Mouse (Mus musculus) kidney, postnatal 0 days (tissue): ENCODE results near the gene Iqcc. TPM values are rescaled to one million over a fixed set of nuclear protein-coding genes. Genes with fewer than 3 reads are reported as not detected.

Source experiments
- ATAC-seq: fragments of 200-750 bp; cut with Nextera tagmentation; replicated peaks from 2 replicates; pipeline ENCODE4 v1.8.0; 2017; ENCODE audit warnings: low read depth, moderate number of reproducible peaks, moderate TSS enrichment, moderate library complexity; ENCODE audit not compliant: low FRiP score
- DNase-seq: peaks from one replicate; pipeline ENCODE4 v3.0.0-alpha.2; 2016; ENCODE audit warnings: low spot score
- H3K27ac ChIP-seq: fragments of 300-500 bp; sonication (generic); 2 replicates; pipeline ENCODE4 v1.5.1; 2014; ENCODE audit warnings: mild to moderate bottlenecking
- H3K27me3 ChIP-seq: fragments of 300-500 bp; sonication (generic); 2 replicates; pipeline ENCODE4 v1.6.1; 2014; ENCODE audit warnings: low read length, mixed read lengths; ENCODE audit not compliant: insufficient read depth
- H3K36me3 ChIP-seq: fragments of 300-500 bp; sonication (generic); 2 replicates; pipeline ENCODE4 v1.6.1; 2014; ENCODE audit warnings: low read length, mixed read lengths; ENCODE audit not compliant: insufficient read depth
- H3K4me1 ChIP-seq: fragments of 300-500 bp; sonication (generic); replicated peaks from 2 replicates; pipeline ENCODE4 v1.6.1; 2014; ENCODE audit warnings: antibody characterized with exemption, low read length, mixed read lengths; ENCODE audit not compliant: insufficient read depth
- H3K4me2 ChIP-seq: fragments of 300-500 bp; sonication (generic); 2 replicates; pipeline ENCODE4 v1.6.1; 2014; ENCODE audit warnings: mild to moderate bottlenecking, low read length, moderate library complexity, mixed read lengths
- H3K4me3 ChIP-seq: fragments of 300-500 bp; sonication (generic); replicated peaks from 2 replicates; pipeline ENCODE4 v1.5.1; 2014; ENCODE audit warnings: low read depth, low read length
- H3K9ac ChIP-seq: fragments of 300-500 bp; sonication (generic); 2 replicates; pipeline ENCODE4 v1.6.1; 2014; ENCODE audit warnings: low read depth, low read length
- H3K9me3 ChIP-seq: fragments of 300-500 bp; sonication (generic); replicated peaks from 2 replicates; pipeline ENCODE4 v1.6.1; 2016; ENCODE audit warnings: low read length, inconsistent platforms, mixed read lengths
- CTCF ChIP-seq: IDR thresholded peaks from 2 replicates; pipeline ENCODE4 v1.5.1; 2016; ENCODE audit warnings: antibody characterized with exemption, low read depth, mild to moderate bottlenecking, moderate library complexity
- WGBS: fragments of 180-500 bp; shearing (Covaris S2); extraction: QIAGEN DNeasy Blood & Tissue Kit; methylation state at CpG from one replicate; pipeline ENCODE4 v1.1.7; 2014; 5-methylcytosine and 5-hydroxymethylcytosine counted together
- polyA plus RNA-seq: library from polyadenylated mRNA; unstranded; fragments of >200 nt; fragmentation: Nextera tagmentation; extraction: Ambion mirVana; gene quantifications from 2 replicates; pipeline ENCODE4 v1.2.1, GENCODE M21; 2015

Gene Iqcc
- polyA plus RNA-seq, 1 experiment from 2014 or later, result 31.6 TPM

DNA sequence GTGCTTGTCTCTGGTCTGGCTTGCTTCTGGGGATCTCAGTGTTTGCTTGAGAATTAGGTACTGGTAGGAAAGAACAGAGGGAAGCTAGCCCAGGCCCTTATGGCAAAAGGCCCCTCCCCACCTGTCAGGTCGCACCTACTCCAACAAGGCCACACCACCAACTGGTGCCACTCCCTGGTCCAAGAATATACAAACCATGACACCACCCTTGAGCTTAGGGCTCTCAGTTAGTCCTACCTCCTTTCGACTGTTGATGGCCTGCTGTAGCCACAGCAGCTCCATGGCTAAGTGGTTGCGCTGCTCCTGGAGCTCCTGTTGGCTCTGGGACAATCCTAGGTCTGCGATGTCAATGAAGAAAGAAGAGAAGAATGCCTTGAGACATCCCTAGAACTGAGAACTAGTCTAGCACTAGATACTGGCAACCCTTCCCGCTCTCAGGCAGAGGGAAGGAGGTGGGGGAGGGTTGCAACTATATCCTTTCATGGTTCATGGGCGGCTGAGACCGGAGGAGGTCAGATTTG, 1.7 kb downstream of the Iqcc start:
- 80% methylated on average over 7 of the region's 7 CpGs for WGBS
- DNase-seq (no peak), ATAC-seq (no peak)
- 0 out of 2 replicates have a peak, but pooled peaks cover 7% of the 10 kb centered on the region for H3K36me3 ChIP-seq
- H3K27me3 ChIP-seq, result no peaks in the 10 kb centered on the region
- H3K4me2 ChIP-seq, result no peak overlapping the region
- H3K4me1 ChIP-seq, result peaks cover 11% of the 10 kb centered on the region
- no peaks in the 10 kb centered on the region for H3K9me3 ChIP-seq
- TF ChIP-seq CTCF, result no peak
- no peak overlapping the region for H3K27ac ChIP-seq
- H3K4me3 ChIP-seq, result no peak overlapping the region
- H3K9ac ChIP-seq, result no peak overlapping the region

DNA sequence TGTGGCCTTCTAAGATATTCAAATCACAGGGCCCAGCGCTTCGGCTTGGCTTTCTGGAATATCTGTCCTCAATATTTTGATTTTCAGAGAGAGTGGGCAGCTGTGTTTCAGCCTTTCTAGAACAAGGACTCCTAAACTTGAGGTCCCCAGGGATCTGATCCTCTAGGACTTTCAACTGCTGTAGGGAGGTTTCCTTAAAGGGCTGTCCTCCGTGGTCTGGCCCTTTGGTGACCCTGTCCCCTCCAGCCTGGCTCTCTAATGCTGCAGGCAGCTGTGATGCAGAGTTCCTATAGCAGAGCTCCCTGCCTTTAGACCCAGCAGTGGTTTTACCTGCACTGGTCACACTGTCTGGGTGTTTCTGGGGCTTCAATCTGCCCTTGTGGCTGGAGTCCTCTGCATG, 2.3 kb downstream of the Iqcc start:
- H3K36me3 ChIP-seq, result 0 out of 2 replicates have a peak, but pooled peaks cover 7% of the 10 kb centered on the region
- no peak overlapping the region for H3K27ac ChIP-seq
- no peaks in the 10 kb centered on the region for H3K27me3 ChIP-seq
- no peak for DNase-seq
- no peak overlapping the region for H3K4me2 ChIP-seq
- no peak overlapping the region for H3K4me3 ChIP-seq
- H3K4me1 ChIP-seq, result peaks cover 9% of the 10 kb centered on the region
- no peak for TF ChIP-seq CTCF
- WGBS, result 93% methylated on average over 3 of the region's 3 CpGs
- no peaks in the 10 kb centered on the region for H3K9me3 ChIP-seq
- ATAC-seq, result no peak
- H3K9ac ChIP-seq, result no peak overlapping the region

DNA sequence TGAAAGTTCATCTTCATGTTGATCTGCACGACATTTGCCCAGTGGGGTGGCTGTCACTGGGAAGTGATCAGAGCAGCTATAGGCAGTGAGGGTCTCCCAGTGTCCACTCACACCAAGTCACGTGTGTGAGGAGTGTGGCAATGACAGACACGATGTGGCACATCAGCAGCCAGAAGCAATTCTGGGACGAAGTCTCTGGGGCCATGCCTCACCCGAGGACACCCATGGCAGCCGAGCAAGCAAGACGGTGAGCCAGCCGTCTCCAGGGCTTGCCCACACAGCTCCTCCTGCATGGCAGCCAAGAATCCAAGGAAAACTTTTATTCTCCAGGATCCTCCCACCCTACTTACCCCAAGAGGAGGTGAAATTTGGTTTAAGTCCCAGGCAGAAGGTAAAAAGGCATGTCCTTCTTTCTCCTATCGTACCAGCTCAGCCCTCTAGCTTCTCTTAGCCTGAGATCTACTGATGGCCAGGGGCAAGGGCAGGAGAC, 3.1 kb downstream of the Iqcc start:
- Histone ChIP-seq H3K27ac (no peak overlapping the region), H3K4me3 (no peak overlapping the region), H3K4me2 (no peak overlapping the region), H3K36me3 (0 out of 2 replicates have a peak, but pooled peaks cover 7% of the 10 kb centered on the region), H3K4me1 (peaks cover 9% of the 10 kb centered on the region), H3K9me3 (no peaks in the 10 kb centered on the region), H3K27me3 (no peaks in the 10 kb centered on the region), H3K9ac (no peak overlapping the region)
- no peak for ATAC-seq
- no peak for DNase-seq
- TF ChIP-seq CTCF, result no peak
- 85% methylated on average over 9 of the region's 9 CpGs for WGBS

GRCm38 (mm10) chr4:129614093-129614492, 4.8 kb downstream of the Iqcc start, which contains the start of gene Dcdc2b:
Dcdc2b (minus strand) TSS chr4:129614257.
- 84% methylated on average over 6 of the region's 6 CpGs for WGBS
- DNase-seq (no peak), ATAC-seq (no peak)
- Histone ChIP-seq H3K4me1 (peaks cover 9% of the 10 kb centered on the region), H3K9ac (no peak within 1 kb of the TSS), H3K4me3 (no peak within 1 kb of the TSS), H3K9me3 (no peaks in the 10 kb centered on the region), H3K27ac (no peak within 1 kb of the TSS), H3K36me3 (0 out of 2 replicates have a peak, but pooled peaks cover 8% of the 10 kb centered on the region), H3K27me3 (no peaks in the 10 kb centered on the region), H3K4me2 (no peak within 1 kb of the TSS)
- no peak for TF ChIP-seq CTCF

DNA sequence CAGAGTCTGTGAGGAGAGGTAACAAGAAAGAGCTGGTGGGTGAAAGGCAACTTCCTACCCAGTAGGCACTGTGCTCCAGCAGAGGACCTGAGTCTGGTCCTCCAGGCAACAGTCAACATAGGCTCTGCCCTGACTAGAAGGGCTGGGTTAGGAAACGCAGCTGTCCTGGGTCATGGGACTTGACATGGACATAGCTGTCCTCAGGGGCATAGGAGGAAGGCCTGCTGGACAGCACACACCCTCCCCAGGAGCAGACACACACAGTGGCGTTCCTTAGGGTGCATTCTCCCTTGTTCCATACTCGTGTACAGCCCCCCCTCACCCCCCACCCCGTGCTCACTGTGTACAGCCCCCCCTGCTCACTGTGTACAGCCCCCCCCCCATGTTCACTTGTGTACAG, 8.4 kb downstream of the Iqcc start:
- H3K4me2 ChIP-seq, result no peak overlapping the region

DNA sequence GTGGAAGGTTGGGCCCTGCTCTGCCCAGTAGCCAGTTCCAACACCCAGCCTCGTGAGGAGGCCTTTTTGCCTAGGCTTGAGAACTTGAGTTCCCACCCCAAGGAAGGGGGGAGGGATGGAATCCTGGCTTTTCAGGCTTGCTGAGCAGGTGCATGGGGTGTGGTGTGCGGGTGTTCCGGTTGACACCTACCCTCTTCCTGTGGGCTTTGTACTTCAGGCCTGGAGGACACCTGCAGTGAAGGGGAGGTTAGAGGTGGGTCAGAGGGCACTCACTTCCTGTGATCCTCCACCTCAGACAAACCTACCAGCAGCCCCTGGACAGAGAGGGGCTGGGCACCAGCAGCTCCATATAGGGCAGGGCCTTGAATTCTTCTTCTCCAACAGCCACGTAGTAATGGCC, 8.9 kb downstream of the Iqcc start:
- Histone ChIP-seq H3K27me3 (no peaks in the 10 kb centered on the region), H3K9me3 (no peaks in the 10 kb centered on the region), H3K9ac (no peak overlapping the region), H3K36me3 (peaks cover 18% of the 10 kb centered on the region), H3K4me3 (no peak overlapping the region), H3K4me1 (no peaks in the 10 kb centered on the region), H3K27ac (no peak overlapping the region), H3K4me2 (no peak overlapping the region)
- TF ChIP-seq CTCF, result no peak
- DNase-seq (no peak), ATAC-seq (no peak)
- WGBS, result 61% methylated on average over 4 of the region's 4 CpGs

More for the DNA sequence above, 8.4 kb downstream of the Iqcc start:
- no peak for TF ChIP-seq CTCF
- no peak overlapping the region for H3K9ac ChIP-seq
- 59% methylated on average over 4 of the region's 4 CpGs for WGBS
- H3K36me3 ChIP-seq, result peaks cover 18% of the 10 kb centered on the region
- no peaks in the 10 kb centered on the region for H3K4me1 ChIP-seq
- ATAC-seq (no peak), DNase-seq (no peak)
- no peak overlapping the region for H3K4me3 ChIP-seq
- no peaks in the 10 kb centered on the region for H3K27me3 ChIP-seq
- no peaks in the 10 kb centered on the region for H3K9me3 ChIP-seq
- no peak overlapping the region for H3K27ac ChIP-seq
